Mouse (Mus musculus) forebrain, embryonic 12.5 days (tissue): Measurements from ENCODE around the gene Uox. TPM values are rescaled to one million over a fixed set of nuclear protein-coding genes. Genes with fewer than 3 reads are reported as not detected.
A peak's percentile ranks its signal among the peaks of the same experiment; 100 is the strongest.

Experiments
- ATAC-seq: fragments of 200-750 bp; cut with Nextera tagmentation; 2 replicates; pipeline ENCODE4 v1.8.0; 2017; ENCODE audit warnings: moderate TSS enrichment; ENCODE audit not compliant: low FRiP score
- H3K27ac ChIP-seq: fragments of 300-500 bp; sonication (generic); 2 replicates; pipeline ENCODE4 v1.5.1; 2016; ENCODE audit warnings: mild to moderate bottlenecking
- H3K27me3 ChIP-seq: fragments of 300-500 bp; sonication (generic); 2 replicates; pipeline ENCODE4 v1.6.1; 2016; ENCODE audit warnings: mild to moderate bottlenecking
- H3K36me3 ChIP-seq: fragments of 300-500 bp; sonication (generic); replicated peaks from 2 replicates; pipeline ENCODE4 v1.6.1; 2016; ENCODE audit warnings: mild to moderate bottlenecking
- H3K4me1 ChIP-seq: fragments of 300-500 bp; sonication (generic); 2 replicates; pipeline ENCODE4 v1.6.1; 2016
- H3K4me2 ChIP-seq: fragments of 300-500 bp; sonication (generic); 2 replicates; pipeline ENCODE4 v1.6.1; 2016; ENCODE audit warnings: mild to moderate bottlenecking, moderate library complexity
- H3K4me3 ChIP-seq: fragments of 300-500 bp; sonication (generic); replicated peaks from 2 replicates; pipeline ENCODE4 v1.5.1; 2016; ENCODE audit warnings: mild to moderate bottlenecking
- H3K9ac ChIP-seq: fragments of 300-500 bp; sonication (generic); 2 replicates; pipeline ENCODE4 v1.6.1; 2016; ENCODE audit warnings: mild to moderate bottlenecking
- H3K9me3 ChIP-seq: fragments of 300-500 bp; sonication (generic); 2 replicates; pipeline ENCODE4 v1.6.1; 2016
- WGBS: fragments of 180-500 bp; shearing (Covaris S2); methylation state at CpG from one replicate; pipeline ENCODE4 v1.1.7; 2016; 5-methylcytosine and 5-hydroxymethylcytosine counted together
- polyA plus RNA-seq: library from polyadenylated mRNA; unstranded; fragments of >200 nt; fragmentation: Nextera tagmentation; extraction: Ambion mirVana; gene quantifications from 2 replicates; pipeline ENCODE4 v1.2.1, GENCODE M21; 2016

Uox gene
- not detected in 2 replicates for polyA plus RNA-seq

DNA sequence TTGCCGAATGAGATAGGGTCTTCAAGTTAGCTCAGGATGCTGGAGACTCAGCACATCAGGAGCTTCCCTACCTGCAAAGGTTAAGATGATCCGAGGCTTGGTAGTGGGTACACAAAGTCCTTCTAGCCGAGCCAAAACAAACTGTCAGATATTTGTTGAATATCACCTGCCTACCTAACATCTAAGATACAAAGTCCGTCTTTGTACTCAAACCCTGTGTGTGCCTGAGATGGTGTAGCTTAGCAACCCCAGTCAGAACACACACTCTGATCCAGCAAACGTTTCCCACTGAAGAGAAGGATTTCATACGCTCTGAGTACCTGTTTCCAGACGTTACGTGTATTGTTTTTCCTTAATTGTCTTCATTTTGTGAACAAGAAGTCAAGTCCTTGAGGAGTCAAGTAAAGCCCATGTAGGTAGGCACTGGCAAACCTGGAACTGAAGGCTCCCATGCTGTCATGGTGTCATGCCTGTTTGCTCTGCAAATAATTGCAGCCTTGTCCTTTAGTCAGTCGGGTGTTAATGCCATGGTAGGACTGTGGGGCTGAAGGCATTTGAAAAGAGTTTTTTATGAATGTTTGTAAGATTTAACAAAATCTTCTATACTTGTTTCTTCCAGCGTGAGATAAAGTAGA is at the start of gene Uox:
Gene Uox (plus strand): TSS at position 279 of the 635 bp plus-strand sequence.
- WGBS: 87% methylated on average over 10 of the region's 10 CpGs
- Histone ChIP-seq H3K4me2 (no peak within 1 kb of the TSS), H3K4me3 (no peak within 1 kb of the TSS), H3K27me3 (no peaks in the 10 kb centered on the region), H3K4me1 (no peaks in the 10 kb centered on the region), H3K9ac (no peak within 1 kb of the TSS), H3K27ac (no peak within 1 kb of the TSS), H3K36me3 (no peaks in the 10 kb centered on the region), H3K9me3 (no peaks in the 10 kb centered on the region)
- ATAC-seq: no peak

DNA sequence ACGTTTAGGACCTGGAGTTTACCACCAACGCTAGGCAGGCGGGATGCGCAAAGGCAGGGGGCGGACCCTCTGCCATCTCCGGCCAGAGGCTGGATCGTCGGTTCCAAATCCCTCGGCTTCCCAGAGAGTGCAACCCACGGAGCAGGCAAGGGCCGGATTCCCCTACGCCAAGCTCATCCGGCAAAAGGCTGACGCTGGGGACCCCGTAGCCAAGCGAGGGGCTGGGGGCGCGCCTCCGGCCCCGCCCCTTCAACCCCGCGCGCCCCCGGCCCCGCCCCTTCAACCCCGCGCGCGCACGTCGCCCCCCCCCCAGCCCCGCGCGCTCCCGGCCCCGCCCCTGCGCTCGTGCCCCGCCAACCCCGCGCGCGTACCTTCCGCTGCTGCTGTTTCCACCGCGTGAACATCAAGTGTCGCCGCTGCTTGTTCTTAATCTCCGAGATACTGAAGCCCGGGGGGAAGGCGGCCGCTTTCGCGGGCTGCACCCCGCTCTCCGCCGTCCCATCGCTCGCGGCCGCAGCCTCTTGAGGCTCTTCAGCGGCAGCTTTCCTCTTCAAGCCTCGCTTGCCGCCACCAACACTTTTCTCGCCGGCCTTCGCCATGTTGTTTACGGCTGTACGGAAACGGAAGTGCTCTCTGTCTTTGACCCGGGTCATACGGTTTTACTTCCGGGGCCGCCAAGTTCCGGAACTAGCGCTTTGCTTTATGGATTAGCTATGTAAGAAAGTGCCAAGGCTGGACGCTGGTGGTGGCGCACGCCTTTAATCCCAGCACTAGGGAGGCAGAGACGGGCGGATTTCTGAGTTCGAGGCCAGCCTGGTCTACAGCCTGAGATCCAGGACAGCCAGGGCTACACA is 49.2 kb upstream of the Uox start, which contains the start of gene Rpf1:
Gene Rpf1 (minus strand): TSS at position 632 of the 854 bp plus-strand sequence.
- H3K4me3 ChIP-seq: peak within 1 kb of the TSS; percentile 84
- peaks cover 21% of the 10 kb centered on the region for H3K36me3 ChIP-seq
- H3K27me3 ChIP-seq: no peaks in the 10 kb centered on the region
- WGBS: under 1% methylated on average over 43 of the region's 82 CpGs
- peak within 1 kb of the TSS; percentile 55 for H3K4me2 ChIP-seq
- ATAC-seq: peak; percentile 96
- peaks cover 7% of the 10 kb centered on the region; the same call in 1 of the 2 replicates for H3K4me1 ChIP-seq
- peak within 1 kb of the TSS; percentile 97 for H3K27ac ChIP-seq
- H3K9ac ChIP-seq: peak within 1 kb of the TSS; percentile 86
- no peaks in the 10 kb centered on the region for H3K9me3 ChIP-seq

GRCm38 (mm10) chr3:146521652-146522020 is 48.6 kb upstream of the Uox start:
- peak overlapping the region; percentile 55 for H3K4me2 ChIP-seq
- H3K27ac ChIP-seq: peak overlapping the region; percentile 97
- H3K4me3 ChIP-seq: peak overlapping the region; percentile 84
- H3K9ac ChIP-seq: peak overlapping the region; percentile 86; the same call in 1 of the 2 replicates
- ATAC-seq: peak; percentile 10; the same call in 1 of the 2 replicates
- H3K4me1 ChIP-seq: peaks cover 7% of the 10 kb centered on the region; the same call in 1 of the 2 replicates
- peaks cover 21% of the 10 kb centered on the region for H3K36me3 ChIP-seq
- no peaks in the 10 kb centered on the region for H3K27me3 ChIP-seq
- WGBS: 20% methylated on average over 8 of the region's 8 CpGs
- no peaks in the 10 kb centered on the region for H3K9me3 ChIP-seq

DNA sequence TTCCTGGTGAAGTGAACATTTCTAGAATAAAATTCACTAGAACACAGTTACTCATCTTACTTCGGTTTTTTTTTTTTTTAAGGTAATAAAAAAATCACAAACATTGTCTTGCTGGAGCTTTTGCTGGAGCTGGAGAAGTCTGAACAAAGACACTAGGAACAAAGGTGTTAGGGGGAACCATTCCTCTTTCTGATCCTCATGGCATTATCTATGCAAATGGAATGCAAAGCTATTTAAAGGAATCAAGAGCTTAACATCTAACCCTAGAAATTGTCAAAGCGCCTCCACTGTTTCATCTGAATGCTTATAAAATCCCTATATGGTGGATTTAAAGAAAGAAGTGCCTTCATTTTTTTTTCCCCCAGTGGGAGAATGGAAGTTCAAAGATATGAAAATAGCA is 41.9 kb upstream of the Uox start:
- 40% methylated on average over 2 of the region's 2 CpGs for WGBS
- Histone ChIP-seq H3K4me1 (no peaks in the 10 kb centered on the region), H3K27me3 (no peaks in the 10 kb centered on the region), H3K9ac (no peak overlapping the region), H3K36me3 (no peaks in the 10 kb centered on the region), H3K9me3 (no peaks in the 10 kb centered on the region), H3K4me2 (no peak overlapping the region), H3K27ac (no peak overlapping the region), H3K4me3 (no peak overlapping the region)
- no peak for ATAC-seq

GRCm38 (mm10) chr3:146534986-146535385 is 35.2 kb upstream of the Uox start:
- no peaks in the 10 kb centered on the region for H3K27me3 ChIP-seq
- H3K36me3 ChIP-seq: no peaks in the 10 kb centered on the region
- no peak overlapping the region for H3K4me2 ChIP-seq
- no peak overlapping the region for H3K27ac ChIP-seq
- no peak overlapping the region for H3K4me3 ChIP-seq
- WGBS: 53% methylated on average over 6 of the region's 6 CpGs
- no peak for ATAC-seq
- no peaks in the 10 kb centered on the region for H3K9me3 ChIP-seq
- no peak overlapping the region for H3K9ac ChIP-seq
- H3K4me1 ChIP-seq: no peaks in the 10 kb centered on the region

DNA sequence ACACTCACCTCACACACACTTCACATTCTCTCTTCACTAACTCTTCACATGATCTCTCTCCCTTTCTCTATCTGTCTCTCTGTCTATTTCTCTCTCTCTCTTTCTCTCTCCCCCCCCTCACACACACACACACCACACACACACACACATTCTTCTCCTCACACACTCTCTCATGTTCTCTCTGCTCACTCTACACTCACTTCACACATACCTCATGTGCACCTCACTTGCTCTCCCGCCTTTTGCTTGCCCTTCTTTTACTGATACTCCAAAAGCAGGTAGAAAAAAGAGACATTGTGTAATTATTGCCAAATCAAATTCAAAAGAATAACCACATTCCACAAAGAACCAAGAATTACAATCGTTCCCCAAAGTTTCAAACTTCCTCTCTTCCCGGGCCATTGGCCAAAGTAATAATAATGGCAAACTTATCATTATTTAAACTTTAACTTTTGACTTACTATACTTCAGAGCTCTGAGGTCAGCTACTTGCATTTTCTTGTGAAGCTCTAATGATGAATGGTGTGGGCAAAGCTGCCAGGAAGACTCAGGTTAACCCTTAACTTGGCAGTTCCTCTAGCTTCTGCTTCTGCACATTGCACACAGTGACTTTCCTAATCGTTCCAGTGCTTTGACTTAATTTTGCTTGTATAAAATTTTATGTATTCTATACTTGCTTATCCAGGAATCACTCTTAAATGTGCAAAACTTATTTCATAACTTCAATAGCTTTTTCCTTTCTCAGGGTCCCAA is 29.5 kb upstream of the Uox start:
- H3K9me3 ChIP-seq: no peaks in the 10 kb centered on the region
- H3K27ac ChIP-seq: no peak overlapping the region
- H3K4me1 ChIP-seq: no peaks in the 10 kb centered on the region
- no peak for ATAC-seq
- 94% methylated on average over 4 of the region's 4 CpGs for WGBS
- H3K36me3 ChIP-seq: no peaks in the 10 kb centered on the region
- no peaks in the 10 kb centered on the region for H3K27me3 ChIP-seq
- no peak overlapping the region for H3K4me2 ChIP-seq
- H3K9ac ChIP-seq: no peak overlapping the region
- H3K4me3 ChIP-seq: no peak overlapping the region

DNA sequence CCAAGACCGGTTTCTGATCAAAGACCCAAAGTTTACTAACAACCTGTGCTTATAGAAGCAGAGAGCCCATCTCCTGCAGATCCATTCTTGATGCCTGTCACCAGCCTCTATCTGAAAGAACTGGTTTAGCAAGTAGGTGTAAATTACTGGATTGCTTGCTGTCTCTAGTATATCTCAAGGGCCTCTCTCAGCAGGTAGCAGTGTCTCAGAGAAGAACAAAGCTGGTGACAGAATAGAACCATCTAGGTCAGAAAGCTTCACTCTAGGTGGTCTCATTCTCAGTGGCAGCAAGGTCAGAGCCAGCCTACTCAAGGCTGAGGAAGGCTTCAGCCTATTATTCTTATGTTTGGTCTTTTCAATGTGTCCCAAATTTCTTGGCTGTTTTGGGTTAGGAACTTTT is 26.6 kb upstream of the Uox start:
- WGBS: 62% methylated on average over 1 of the region's 1 CpGs
- no peaks in the 10 kb centered on the region for H3K9me3 ChIP-seq

GRCm38 (mm10) chr3:146554816-146555215 is 15.4 kb upstream of the Uox start:
- H3K27ac ChIP-seq: no peak overlapping the region

More for the DNA sequence above, 26.6 kb upstream of the Uox start:
- H3K36me3 ChIP-seq: no peaks in the 10 kb centered on the region
- no peak overlapping the region for H3K4me3 ChIP-seq
- no peak overlapping the region for H3K4me2 ChIP-seq
- no peak overlapping the region for H3K27ac ChIP-seq
- no peak overlapping the region for H3K9ac ChIP-seq
- H3K27me3 ChIP-seq: no peaks in the 10 kb centered on the region
- no peak for ATAC-seq
- H3K4me1 ChIP-seq: no peaks in the 10 kb centered on the region

DNA sequence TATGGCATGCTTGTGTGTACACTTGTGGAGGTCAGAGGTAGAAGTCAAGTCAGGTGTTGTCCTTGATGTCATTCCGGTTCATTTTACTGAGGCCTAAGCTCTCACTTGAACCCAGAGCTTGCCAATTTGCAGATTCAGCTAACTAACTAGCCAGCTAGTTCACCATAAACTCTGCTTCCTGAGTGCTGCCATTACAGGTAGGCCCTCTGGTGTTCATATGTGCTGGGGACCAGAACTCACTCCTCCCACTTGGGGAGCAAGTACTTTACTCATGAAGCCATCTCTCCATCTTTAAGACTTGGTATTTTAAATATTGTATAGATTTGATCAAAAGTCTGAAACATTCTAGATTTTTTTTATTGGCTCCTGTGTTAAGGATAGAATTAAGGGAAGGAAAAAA is 13.7 kb upstream of the Uox start:
- H3K4me3 ChIP-seq: no peak overlapping the region
- H3K27ac ChIP-seq: no peak overlapping the region
- H3K4me1 ChIP-seq: no peaks in the 10 kb centered on the region
- WGBS: 71% methylated on average over 1 of the region's 1 CpGs
- no peak overlapping the region for H3K4me2 ChIP-seq
- H3K36me3 ChIP-seq: no peaks in the 10 kb centered on the region
- no peaks in the 10 kb centered on the region for H3K27me3 ChIP-seq
- H3K9me3 ChIP-seq: no peaks in the 10 kb centered on the region
- ATAC-seq: no peak
- no peak overlapping the region for H3K9ac ChIP-seq

More at GRCm38 (mm10) chr3:146554816-146555215, 15.4 kb upstream of the Uox start:
- Histone ChIP-seq H3K4me1 (no peaks in the 10 kb centered on the region), H3K9ac (no peak overlapping the region), H3K4me3 (no peak overlapping the region), H3K36me3 (no peaks in the 10 kb centered on the region), H3K4me2 (no peak overlapping the region), H3K27me3 (no peaks in the 10 kb centered on the region), H3K9me3 (no peaks in the 10 kb centered on the region)
- WGBS: 85% methylated on average over 7 of the region's 7 CpGs
- ATAC-seq: no peak

DNA sequence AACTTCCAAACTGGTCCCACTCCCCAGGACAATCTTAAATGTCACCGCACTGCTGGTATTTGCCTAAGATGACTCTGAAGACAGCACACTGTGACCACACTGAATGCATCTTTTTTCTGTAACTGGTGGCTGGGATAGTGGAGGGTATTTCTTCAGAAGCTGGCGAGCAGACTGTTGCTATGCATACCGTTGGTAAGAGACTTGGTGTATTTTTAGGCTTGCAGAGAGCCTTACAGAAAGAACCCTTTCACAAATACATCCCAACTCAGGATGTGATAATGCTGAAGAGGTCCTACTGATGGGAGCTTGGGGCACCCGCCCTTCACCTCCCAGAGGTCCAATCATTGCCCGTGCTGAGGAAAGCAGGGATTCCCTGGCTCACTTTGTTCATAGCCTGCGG is 12.7 kb upstream of the Uox start:
- no peak for ATAC-seq
- H3K4me2 ChIP-seq: no peak overlapping the region
- H3K27me3 ChIP-seq: no peaks in the 10 kb centered on the region
- WGBS: 86% methylated on average over 6 of the region's 6 CpGs
- H3K4me3 ChIP-seq: no peak overlapping the region
- H3K9me3 ChIP-seq: no peaks in the 10 kb centered on the region
- no peaks in the 10 kb centered on the region for H3K36me3 ChIP-seq
- no peak overlapping the region for H3K27ac ChIP-seq
- H3K4me1 ChIP-seq: no peaks in the 10 kb centered on the region
- H3K9ac ChIP-seq: no peak overlapping the region

- Histone ChIP-seq H3K4me3 (no peak overlapping the region), H3K36me3 (no peaks in the 10 kb centered on the region), H3K27me3 (no peaks in the 10 kb centered on the region), H3K4me1 (0 out of 2 replicates have a peak, but pooled peaks cover 4% of the 10 kb centered on the region), H3K4me2 (no peak overlapping the region), H3K9ac (no peak overlapping the region), H3K9me3 (no peaks in the 10 kb centered on the region), H3K27ac (no peak overlapping the region)
- no peak for ATAC-seq
- WGBS: 91% methylated on average over 7 of the region's 7 CpGs
These were observed 7.3 kb upstream of the Uox start for GRCm38 (mm10) chr3:146562936-146563335.
